Mouse (Mus musculus) layer of hippocampus, adult 9-10 months (tissue): ENCODE results near the gene Ggact.

ENCODE experiments used
- DNase-seq: peaks from one replicate; pipeline ENCODE4 v3.0.0; 2022; ENCODE audit warnings: low spot score

Ggact gene

GRCm38 (mm10) chr14:122913657-122914056 is at the start of gene Ggact:
Ggact (minus strand) TSS chr14:122913757.
- DNase-seq = no peak

GRCm38 (mm10) chr14:122957941-122958340 is 44.4 kb upstream of the Ggact start:
- DNase-seq = peak; percentile 78

DNA sequence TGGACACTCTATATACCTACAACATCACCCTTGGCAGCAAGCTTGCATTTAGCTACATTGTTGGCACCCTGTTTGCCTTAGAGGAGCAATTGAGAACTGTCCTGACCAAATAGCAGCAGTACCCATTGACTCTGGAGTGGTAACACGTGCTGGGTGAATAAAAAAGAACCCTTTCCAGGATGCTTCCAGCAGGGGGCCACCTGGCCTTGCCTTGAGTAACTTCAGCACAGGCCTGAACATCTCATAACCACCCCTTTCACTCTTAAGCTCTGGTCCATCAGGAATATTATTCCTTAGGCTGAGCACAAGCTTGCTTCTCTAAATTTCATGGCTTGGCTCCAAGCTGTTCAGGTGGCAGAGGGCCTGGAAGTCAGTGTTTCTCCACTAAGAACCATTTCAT is 39.8 kb upstream of the Ggact start:
- no peak for DNase-seq

DNA sequence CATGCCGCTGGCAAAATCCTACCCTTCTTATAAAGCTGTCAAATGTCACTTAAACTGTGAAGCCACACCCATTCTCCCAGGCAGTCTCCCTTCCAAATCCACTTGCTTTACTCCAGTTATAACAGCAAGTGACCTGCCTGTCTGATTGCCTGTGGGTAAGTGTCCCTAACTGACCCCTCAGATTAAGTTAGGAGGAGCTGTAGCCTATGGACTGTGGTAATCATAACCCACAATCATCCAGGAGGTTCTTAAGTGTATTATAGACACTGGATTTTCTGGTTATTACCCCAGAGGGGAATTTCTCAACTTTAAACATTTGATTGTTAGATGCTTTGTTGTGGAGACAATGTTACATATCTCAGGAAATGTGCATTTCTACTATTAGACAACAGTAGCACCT is 39.0 kb upstream of the Ggact start:
- DNase-seq = no peak

- DNase-seq = no peak
Measured at GRCm38 (mm10) chr14:122951676-122952445, 38.3 kb upstream of the Ggact start.

- no peak for DNase-seq
Measured at GRCm38 (mm10) chr14:122950915-122951314, 37.4 kb upstream of the Ggact start.

DNA sequence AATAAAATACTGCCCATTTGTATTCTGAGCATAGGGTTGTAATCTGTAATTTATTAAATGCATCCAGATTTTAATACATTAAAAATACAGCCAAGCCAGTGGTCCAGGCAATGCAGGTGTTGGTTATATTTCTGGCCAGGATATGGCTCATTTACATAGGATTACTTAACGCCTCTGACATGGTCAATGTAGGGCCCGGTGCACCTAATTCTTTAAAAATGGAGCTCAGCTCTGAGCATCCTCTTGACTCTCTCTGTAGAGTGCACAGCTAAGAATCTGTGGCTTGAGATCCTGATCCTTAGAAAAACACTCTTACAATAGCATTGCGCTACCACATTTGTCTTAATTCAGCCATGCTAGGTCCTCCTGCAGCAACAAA is 29.9 kb upstream of the Ggact start:
- DNase-seq = no peak

- DNase-seq = no peak
Measured at GRCm38 (mm10) chr14:122942757-122943474, 29.4 kb upstream of the Ggact start.

- no peak for DNase-seq
Measured at GRCm38 (mm10) chr14:122936460-122936859, 22.9 kb upstream of the Ggact start.

- no peak for DNase-seq
Measured at GRCm38 (mm10) chr14:122920011-122920410, 6.5 kb upstream of the Ggact start.

GRCm38 (mm10) chr14:122917676-122918075 is 4.1 kb upstream of the Ggact start:
- no peak for DNase-seq

DNA sequence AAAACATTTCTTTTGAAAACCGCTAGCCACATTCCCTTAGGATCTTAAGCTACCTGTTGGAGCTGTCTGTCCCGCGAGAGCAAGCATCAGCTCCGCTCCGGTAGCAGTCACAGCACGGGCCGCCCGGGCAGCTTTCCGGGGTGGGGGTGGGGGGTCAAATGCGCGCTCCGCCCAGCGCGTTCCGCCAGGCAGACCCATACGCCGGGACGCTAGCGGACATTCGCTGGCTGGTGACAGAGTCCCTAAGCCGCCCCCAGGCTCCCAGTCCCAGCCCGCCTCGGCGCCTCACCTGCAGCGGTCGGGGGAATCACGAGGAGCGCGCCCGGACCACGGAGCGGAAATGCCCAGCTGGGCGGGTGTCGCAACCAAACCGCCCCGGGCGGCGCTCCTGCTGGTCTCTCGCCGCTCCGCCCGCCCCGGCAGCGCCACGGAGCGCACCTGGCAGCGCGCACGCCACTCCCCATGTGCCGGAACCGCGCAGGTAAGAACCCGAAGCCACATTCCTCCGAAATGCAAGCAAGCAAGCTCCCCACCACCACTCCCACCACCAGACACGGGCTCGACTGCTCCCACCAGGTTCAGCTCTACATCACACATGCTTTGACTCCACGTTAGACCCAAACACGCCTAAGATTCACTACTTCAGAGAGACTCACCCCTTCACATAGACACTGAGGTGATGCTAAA is 602 bp downstream of the Ggact start:
- peak; percentile 24 for DNase-seq

- DNase-seq = no peak
Measured at GRCm38 (mm10) chr14:122912137-122912536, 1.4 kb downstream of the Ggact start.

DNA sequence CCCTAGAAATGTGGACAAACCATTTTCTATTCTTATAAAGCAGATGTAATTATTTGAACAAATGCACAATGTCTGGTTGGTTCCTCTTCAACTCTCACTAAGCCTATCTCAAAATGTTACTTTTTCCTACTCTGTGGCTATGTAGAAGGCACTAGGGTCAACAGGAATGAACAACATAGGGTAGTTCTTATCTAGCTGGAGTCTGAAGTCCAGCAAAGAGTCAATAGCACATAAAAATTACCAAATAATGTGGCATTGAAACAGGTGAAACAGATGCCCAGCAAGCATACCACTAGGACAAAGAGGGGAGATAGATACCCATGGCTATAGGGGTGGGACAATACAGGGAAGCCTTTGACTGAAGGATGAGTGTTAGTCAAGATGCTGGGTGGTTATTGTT is 2.3 kb downstream of the Ggact start:
- no peak for DNase-seq

DNA sequence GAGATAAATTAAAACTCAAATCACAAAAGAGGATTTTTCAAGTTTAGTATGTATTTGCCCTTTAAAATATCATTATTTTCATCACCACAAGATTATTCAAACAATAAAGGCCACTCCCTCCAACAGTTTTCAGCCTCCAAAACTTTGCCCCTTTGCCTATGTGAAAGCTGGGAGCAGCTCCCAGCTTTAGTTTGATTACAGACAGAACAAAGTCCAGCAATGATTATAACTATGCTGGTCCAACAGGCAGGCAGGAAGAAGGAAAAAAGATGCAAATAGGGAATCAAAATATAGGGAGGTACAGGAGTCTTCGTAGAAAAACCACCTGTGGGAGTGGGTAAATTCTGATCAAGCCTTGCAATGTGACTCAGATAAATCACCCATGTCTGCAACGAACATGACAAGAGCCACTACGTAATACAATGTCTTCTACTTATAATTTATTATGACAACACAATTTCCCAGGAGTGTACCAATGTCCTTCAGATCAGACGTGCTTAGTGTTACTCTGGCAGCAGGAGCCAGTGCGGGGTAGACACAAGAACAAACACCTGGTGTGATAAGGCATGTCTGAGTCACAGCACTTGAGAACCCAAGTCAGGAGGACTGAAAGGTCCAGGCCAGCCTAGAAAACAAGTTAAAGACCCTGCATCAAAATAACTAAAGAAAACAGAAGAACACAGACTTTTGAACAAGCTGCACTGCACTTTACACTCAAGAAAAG is 4.0 kb downstream of the Ggact start:
- no peak for DNase-seq

- no peak for DNase-seq
Measured at GRCm38 (mm10) chr14:122908075-122908474, 5.5 kb downstream of the Ggact start.

DNA sequence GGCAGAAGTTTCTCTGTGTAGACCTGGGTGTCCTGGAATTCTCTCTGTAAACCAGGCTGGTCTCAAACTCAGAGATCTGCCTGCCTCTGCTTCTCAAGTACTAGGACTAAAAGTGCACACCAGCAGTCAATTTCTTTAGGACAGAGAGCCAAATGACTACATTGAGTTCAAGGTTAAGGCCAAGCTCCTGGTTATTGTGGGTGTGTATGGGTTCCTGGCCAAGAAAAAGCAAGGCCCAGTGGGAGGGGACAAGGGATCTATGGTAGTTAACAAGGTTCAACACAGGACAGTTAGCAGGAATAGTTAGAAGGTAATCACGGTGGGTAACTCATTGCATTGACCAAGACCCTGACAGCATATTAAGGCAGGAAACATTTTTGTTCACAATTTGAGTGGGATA is 8.6 kb downstream of the Ggact start:
- no peak for DNase-seq

GRCm38 (mm10) chr14:122903923-122904351 is 9.6 kb downstream of the Ggact start:
- DNase-seq = no peak

DNA sequence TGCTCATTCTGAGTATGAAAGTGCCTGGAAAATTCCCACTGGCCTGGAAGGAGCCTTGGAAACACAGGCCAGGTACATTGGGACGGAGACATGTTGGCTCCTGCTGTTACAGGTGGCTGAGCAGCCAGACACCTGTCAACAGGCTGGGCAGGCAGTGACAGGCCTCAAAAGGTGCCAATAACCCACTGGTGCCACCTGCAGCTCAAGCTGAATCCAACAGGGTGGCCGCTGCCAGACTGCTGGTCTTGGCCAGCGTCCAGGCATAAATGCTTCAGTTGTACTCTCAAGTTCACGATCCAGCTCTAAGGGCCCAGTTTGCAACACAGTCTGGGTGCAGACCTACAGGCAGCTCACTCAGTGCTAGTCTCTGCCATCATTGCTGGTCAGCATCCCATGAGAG is 10.7 kb downstream of the Ggact start:
- no peak for DNase-seq

- DNase-seq = no peak
Measured at GRCm38 (mm10) chr14:122902136-122902535, 11.4 kb downstream of the Ggact start.

- no peak for DNase-seq
Measured at GRCm38 (mm10) chr14:122901715-122902114, 11.8 kb downstream of the Ggact start.

- no peak for DNase-seq
Measured at GRCm38 (mm10) chr14:122901177-122901576, 12.4 kb downstream of the Ggact start.
